Mouse (Mus musculus) ES-E14 (cell line): ENCODE data around the gene Errfi1. TPM values are rescaled to one million over a fixed set of nuclear protein-coding genes. Genes with fewer than 3 reads are reported as not detected.

Experiments used
- DNase-seq: peaks from one replicate; pipeline ENCODE4 v3.0.0-alpha.2; 2013; ENCODE audit warnings: low read depth, low spot score
- H3K27ac ChIP-seq: 2 replicates; pipeline ENCODE4 v1.5.1; 2012; ENCODE audit warnings: low read depth, mild to moderate bottlenecking, low read length, moderate library complexity, mixed read lengths; ENCODE audit not compliant: poor library complexity, insufficient read depth, severe bottlenecking
- H3K36me3 ChIP-seq: 2 replicates; pipeline ENCODE4 v1.6.1; 2012; ENCODE audit warnings: mild to moderate bottlenecking, low read length, moderate library complexity, mixed read lengths; ENCODE audit not compliant: control insufficient read depth, poor library complexity, insufficient read depth, severe bottlenecking
- H3K4me1 ChIP-seq, 2 experiments: fragments of 150-350 bp in 1 of 2; sonication (generic) in 1 of 2; 2 replicates each; pipeline ENCODE4 v1.6.1; 2012; ENCODE audit warnings: low read length in 2 of 2, mild to moderate bottlenecking in 1 of 2, mixed read lengths in 1 of 2; ENCODE audit not compliant: control insufficient read depth in 2 of 2, insufficient read depth in 2 of 2, poor library complexity in 1 of 2
- H3K4me3 ChIP-seq, 2 experiments: fragments of 150-350 bp in 1 of 2; sonication (generic) in 1 of 2; 2 replicates each; pipeline ENCODE4 v1.5.1; 2012; ENCODE audit warnings: low read length in 2 of 2, low read depth in 1 of 2, mild to moderate bottlenecking in 1 of 2, mixed read lengths in 1 of 2; ENCODE audit not compliant: insufficient read depth in 1 of 2, poor library complexity in 1 of 2, severe bottlenecking in 1 of 2
- H3K9ac ChIP-seq: 2 replicates; pipeline ENCODE4 v1.6.1; 2012; ENCODE audit warnings: low read depth, mild to moderate bottlenecking, low read length, mixed read lengths; ENCODE audit not compliant: poor library complexity, insufficient read depth, severe bottlenecking
- H3K9me3 ChIP-seq: fragments of 150-350 bp; sonication (generic); 2 replicates; pipeline ENCODE4 v1.6.1; 2012; ENCODE audit warnings: low read depth, mild to moderate bottlenecking, low read length; ENCODE audit not compliant: control insufficient read depth, insufficient read depth
- CHD2 ChIP-seq: IDR thresholded peaks from 2 replicates; pipeline ENCODE4 v1.6.1; 2014; ENCODE audit warnings: mild to moderate bottlenecking, low read depth, low read length, inconsistent platforms
- HCFC1 ChIP-seq: IDR thresholded peaks from 2 replicates; pipeline ENCODE4 v1.6.1; 2012; ENCODE audit warnings: low read length, inconsistent platforms, borderline replicate concordance; ENCODE audit not compliant: insufficient read depth
- MAFK ChIP-seq: IDR thresholded peaks from 2 replicates; pipeline ENCODE4 v1.6.1; 2014; ENCODE audit warnings: mild to moderate bottlenecking, low read depth, low read length, inconsistent platforms; ENCODE audit not compliant: insufficient read depth
- ZC3H11A ChIP-seq: IDR thresholded peaks from 2 replicates; pipeline ENCODE4 v1.6.1; 2012; ENCODE audit warnings: low read depth, mild to moderate bottlenecking, inconsistent platforms, low read length, borderline replicate concordance
- ZNF384 ChIP-seq: IDR thresholded peaks from 2 replicates; pipeline ENCODE4 v1.6.1; 2012; ENCODE audit warnings: low read depth, low read length, inconsistent platforms
- in situ Hi-C, 2 experiments: fragments of 600-800 bp; cut with MboI; formaldehyde crosslinking; loops; one replicate each; pipeline ENCODE4 v1.15.1; 2025; ENCODE audit warnings: low sequenced_read_pairs in 2 of 2, inconsistent platforms in 1 of 2; ENCODE audit not compliant: unreplicated experiment in 2 of 2
- total RNA-seq: library from RNA; depleted of rRNA; stranded (reverse); fragments of 300-350 nt; gene quantifications from 2 replicates; pipeline ENCODE4 v1.2.3, GENCODE M21; 2012

Gene Errfi1
- total RNA-seq, 1 experiment: 38.0 TPM

GRCm38 (mm10) chr4:150837458-150837857 lies 16.3 kb upstream of the Errfi1 start:
- H3K9me3 ChIP-seq: no peaks in the 10 kb centered on the region
- H3K36me3 ChIP-seq: no peaks in the 10 kb centered on the region
- H3K4me3 ChIP-seq: no peak overlapping the region
- TF ChIP-seq MAFK (no peak), ZNF384 (no peak), ZC3H11A (no peak), CHD2 (no peak), HCFC1 (no peak)
- no peak overlapping the region for H3K9ac ChIP-seq
- H3K4me1 ChIP-seq: peaks cover 0 to 5% of the 10 kb centered on the region in 2 experiments; a peak in 1 of 4 replicates
- in situ Hi-C loops: no loop called here
- no peak for DNase-seq
- no peak overlapping the region for H3K27ac ChIP-seq

- H3K9ac ChIP-seq: no peak overlapping the region
- in situ Hi-C loops: no loop called here
- no peaks in the 10 kb centered on the region for H3K9me3 ChIP-seq
- H3K27ac ChIP-seq: no peak overlapping the region
- H3K4me3 ChIP-seq: no peak overlapping the region
- TF ChIP-seq ZNF384: no peak
- TF ChIP-seq HCFC1: no peak
- TF ChIP-seq MAFK: no peak
- no peak for TF ChIP-seq ZC3H11A
- TF ChIP-seq CHD2: no peak
- H3K4me1 ChIP-seq: 0 out of 4 replicates have a peak, but pooled peaks cover 0 to 2% of the 10 kb centered on the region in 2 experiments
- DNase-seq: no peak
- H3K36me3 ChIP-seq: no peaks in the 10 kb centered on the region
Observed at GRCm38 (mm10) chr4:150842045-150842444, 11.7 kb upstream of the Errfi1 start.

GRCm38 (mm10) chr4:150843181-150843580 lies 10.5 kb upstream of the Errfi1 start:
- H3K4me1 ChIP-seq: no peaks in the 10 kb centered on the region
- H3K9ac ChIP-seq: no peak overlapping the region
- in situ Hi-C loops: no loop called here
- TF ChIP-seq CHD2 (no peak), ZC3H11A (no peak), ZNF384 (no peak), MAFK (no peak), HCFC1 (no peak)
- no peak overlapping the region for H3K4me3 ChIP-seq
- H3K36me3 ChIP-seq: no peaks in the 10 kb centered on the region
- H3K27ac ChIP-seq: no peak overlapping the region
- DNase-seq: no peak
- no peaks in the 10 kb centered on the region for H3K9me3 ChIP-seq

- in situ Hi-C loops: no loop called here
- Histone ChIP-seq H3K9me3 (no peaks in the 10 kb centered on the region), H3K36me3 (no peaks in the 10 kb centered on the region), H3K4me3 (no peak overlapping the region), H3K4me1 (no peaks in the 10 kb centered on the region), H3K9ac (no peak overlapping the region), H3K27ac (no peak overlapping the region)
- no peak for DNase-seq
- TF ChIP-seq CHD2: no peak
- TF ChIP-seq ZC3H11A: no peak
- TF ChIP-seq ZNF384: no peak
- TF ChIP-seq MAFK: no peak
- no peak for TF ChIP-seq HCFC1
Observed at GRCm38 (mm10) chr4:150846316-150846715, 7.4 kb upstream of the Errfi1 start.

- Histone ChIP-seq H3K4me3 (no peak overlapping the region), H3K27ac (no peak overlapping the region), H3K9ac (no peak overlapping the region), H3K9me3 (no peaks in the 10 kb centered on the region), H3K36me3 (no peaks in the 10 kb centered on the region), H3K4me1 (peaks cover 3 to 5% of the 10 kb centered on the region in 2 experiments; a peak in 1 of 4 replicates)
- TF ChIP-seq ZNF384 (no peak), CHD2 (no peak), ZC3H11A (no peak), HCFC1 (no peak), MAFK (no peak)
- in situ Hi-C loops: no loop called here
- DNase-seq: no peak
Observed at GRCm38 (mm10) chr4:150849964-150850363, 3.8 kb upstream of the Errfi1 start.
